Mouse (Mus musculus) right cerebral cortex, postnatal 4 days (tissue): ENCODE data around the gene Zfp541.

Experiments used
- DNase-seq: peaks from one replicate; pipeline ENCODE4 v3.0.0-alpha.2; 2022

Zfp541 gene

GRCm38 (mm10) chr7:16061219-16062098, at the start of gene Zfp541:
Gene Zfp541 (plus strand): TSS chr7:16061814.
- peak; percentile 38 for DNase-seq

- DNase-seq: peak; percentile 21
Observed at GRCm38 (mm10) chr7:16012576-16013263, 48.9 kb upstream of the Zfp541 start.

DNA sequence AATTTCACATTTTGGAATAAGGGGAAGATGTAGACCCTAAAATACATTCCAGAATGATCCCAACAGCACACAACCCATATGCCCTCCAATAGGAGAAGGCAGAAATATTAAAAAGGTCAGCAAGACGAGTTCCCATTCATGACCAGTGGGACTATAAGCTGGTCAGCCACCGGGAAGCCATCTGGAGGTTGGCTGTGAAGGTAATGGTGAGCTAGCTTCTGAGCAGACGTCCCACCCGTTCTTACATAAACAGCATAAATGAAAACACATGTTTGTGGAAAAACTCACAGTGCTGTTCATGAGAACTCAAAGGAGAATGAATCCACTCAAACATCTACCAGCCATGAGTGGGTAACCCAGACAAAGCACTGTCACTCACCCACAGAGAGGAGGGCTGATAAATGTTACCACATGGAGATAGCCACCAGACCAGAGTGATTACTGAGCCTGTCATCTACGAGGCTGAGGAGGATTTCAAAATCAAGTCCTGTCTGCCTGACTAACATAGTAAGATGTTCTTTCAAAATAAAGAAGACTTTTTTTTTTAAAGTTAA, 47.8 kb upstream of the Zfp541 start:
- no peak for DNase-seq

- DNase-seq: no peak
Observed at GRCm38 (mm10) chr7:16014521-16015175, 47.0 kb upstream of the Zfp541 start.

DNA sequence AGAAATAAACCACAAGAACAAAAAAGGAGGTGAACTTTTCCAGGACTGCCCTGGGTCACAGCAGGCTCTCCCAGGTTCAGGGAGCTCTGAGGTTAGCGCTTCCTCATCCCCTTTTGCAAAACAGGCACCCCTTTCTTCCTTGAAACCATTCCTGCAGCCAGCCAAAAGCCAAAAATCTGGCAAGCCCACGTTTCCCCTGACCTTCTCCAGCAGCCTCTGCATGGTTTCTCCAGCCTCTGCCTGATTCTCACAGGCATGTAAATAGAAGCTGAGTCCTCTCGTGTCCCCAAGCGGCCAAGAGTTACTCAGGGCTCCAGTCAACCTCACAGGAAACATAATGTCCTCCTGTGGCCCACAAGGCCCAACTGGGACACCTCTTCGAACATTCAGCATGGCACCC, 46.2 kb upstream of the Zfp541 start:
- DNase-seq: no peak

DNA sequence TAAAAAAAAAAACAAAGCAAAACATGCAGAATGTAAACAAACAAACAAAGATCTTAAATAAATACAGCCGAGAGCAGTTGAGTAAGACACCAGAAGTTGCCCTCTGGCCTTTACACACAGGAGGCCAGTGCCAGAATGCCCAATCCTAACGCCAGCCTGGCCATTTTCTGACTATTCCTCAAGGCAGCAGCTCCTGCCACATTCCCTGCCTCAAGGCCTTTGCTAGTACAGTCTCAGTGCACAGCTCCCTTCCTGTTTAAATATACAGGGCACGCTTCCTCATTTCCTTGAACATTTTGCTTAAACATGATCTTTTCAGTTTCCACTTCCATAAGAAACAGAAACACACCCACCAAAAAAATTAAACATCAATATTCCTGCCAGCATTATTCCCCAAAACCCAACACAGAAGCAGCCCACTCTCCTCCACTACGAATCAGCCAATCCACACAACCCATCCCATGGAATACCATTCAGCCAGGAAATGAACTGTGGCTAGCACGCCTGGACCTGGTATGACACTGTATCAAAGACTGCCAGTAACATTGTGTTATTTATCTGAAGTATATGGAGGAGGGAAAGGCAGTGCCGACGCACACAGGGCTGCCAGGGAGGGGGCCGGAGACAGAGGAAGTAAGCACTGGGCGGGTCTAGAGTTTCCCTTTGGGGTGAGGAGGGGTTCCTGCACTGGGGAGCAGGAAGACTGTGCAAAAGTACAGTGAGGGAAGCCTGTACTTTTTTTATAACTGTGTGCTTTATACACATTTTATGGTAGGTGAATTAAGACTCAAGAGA, 43.4 kb upstream of the Zfp541 start:
- no peak for DNase-seq

DNA sequence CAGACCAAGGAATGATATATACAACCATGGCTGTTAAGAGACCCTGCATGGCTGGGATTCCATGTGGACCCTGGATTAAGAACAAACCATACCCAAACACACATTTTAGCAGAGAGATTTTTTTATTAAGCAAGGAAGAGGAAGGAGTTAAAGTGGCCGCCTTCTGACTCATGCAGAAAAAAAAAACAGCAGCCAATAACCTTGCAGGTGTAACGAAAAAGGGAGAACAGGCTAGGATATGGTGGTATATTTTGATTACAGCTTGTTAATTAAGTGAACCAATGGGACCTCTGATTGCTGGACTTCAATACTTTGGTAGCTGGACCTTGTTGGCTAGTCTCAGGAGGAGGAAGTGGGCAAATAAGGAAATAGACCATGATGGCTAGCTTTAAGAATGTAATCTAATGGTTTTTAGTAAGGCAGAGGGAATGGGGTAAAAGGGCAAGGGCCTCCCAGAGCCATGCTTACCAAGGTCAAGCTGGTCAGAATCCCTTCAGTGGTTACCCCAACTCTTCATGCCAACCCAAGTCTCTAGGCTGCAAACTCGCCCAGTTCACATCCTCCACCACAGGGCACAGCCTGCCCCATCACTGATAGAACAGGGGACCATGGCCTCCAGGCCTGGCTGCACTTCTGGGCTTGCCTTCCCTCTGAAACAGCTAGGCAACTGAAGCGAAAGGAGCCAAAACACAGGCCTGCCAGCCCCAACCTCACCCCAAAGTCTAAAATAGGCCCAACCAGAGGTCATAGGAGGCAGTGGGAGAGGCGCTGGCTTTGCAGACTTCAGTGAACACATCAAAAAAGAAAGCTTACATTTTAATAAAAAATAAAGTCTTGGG, 42.1 kb upstream of the Zfp541 start:
- DNase-seq: no peak

DNA sequence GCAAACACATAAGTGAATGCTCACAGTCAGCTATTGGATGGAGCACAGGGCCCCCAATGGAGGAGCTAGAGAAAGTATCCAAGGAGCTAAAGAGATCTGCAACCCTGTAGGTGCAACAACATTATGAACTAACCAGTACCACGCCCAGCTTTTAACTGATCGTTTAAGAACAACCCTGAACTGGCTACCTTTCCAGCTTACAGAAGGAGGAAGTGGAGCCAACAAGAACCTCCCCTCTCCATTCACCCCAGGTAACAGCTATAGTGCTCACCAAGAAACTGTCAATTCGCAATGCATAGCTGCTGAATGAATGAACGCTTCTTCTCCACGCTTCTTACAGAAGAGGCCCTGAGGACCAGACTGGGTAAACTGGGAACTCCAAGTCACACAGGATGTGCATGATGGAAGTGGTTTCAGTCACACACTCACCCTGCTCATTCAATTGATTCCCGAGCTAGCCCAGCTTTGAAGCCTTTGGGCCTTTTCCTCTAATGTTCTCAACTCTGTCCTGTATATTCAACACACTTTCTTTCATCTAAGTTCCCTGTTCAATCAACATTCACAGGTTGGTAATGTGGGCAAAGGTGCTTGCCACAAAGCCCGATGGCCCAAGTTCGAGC, 36.9 kb upstream of the Zfp541 start:
- no peak for DNase-seq

- DNase-seq: no peak
Observed at GRCm38 (mm10) chr7:16028102-16028927, 33.3 kb upstream of the Zfp541 start.

- no peak for DNase-seq
Observed at GRCm38 (mm10) chr7:16031072-16031471, 30.5 kb upstream of the Zfp541 start.

- no peak for DNase-seq
Observed at GRCm38 (mm10) chr7:16033059-16033458, 28.6 kb upstream of the Zfp541 start.

DNA sequence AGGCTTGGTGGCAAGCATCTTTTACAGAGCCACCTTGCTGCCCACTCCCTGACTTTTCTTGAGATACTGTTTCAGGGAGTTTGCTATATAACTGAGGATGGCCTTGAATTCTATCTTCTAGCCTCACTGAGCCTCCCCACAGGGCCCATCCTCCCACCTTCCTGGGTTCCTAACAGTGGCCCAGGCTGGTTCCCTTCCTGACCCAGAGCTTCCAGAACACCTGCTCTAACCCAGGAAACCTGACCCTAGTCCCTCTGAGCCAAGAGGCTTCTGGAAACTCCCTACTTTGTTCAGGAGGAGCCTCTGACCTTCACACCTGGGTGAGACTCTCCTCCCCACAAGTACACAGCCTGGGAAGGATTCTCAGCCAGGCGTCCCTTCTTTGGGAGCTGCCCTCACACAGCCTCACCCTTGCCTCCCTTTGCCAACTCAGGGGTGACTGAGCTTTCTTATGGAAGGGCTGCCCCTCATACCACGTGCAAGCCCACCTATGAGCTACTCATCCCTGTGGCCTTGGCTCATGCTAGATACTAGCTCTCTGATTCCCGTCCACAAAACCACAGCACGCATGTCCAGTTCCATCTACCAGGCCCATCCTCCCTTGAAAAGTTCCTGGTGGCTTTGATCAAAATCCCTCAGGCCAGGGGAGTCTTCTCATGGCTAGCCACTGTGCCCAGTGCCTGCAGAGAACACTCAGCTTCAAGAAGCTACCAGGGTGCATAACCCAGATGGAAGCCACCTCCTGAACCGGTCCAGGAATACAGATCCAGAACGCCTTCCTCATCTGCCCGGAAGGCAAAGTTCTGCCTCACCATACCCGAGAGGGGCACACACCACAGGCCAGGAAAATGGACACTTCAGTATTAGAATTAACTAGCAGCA, 27.8 kb upstream of the Zfp541 start:
- no peak for DNase-seq

GRCm38 (mm10) chr7:16036972-16037371, 24.6 kb upstream of the Zfp541 start:
- DNase-seq: no peak

GRCm38 (mm10) chr7:16039363-16039762, 22.3 kb upstream of the Zfp541 start:
- DNase-seq: no peak

GRCm38 (mm10) chr7:16041208-16041607, 20.4 kb upstream of the Zfp541 start:
- no peak for DNase-seq

GRCm38 (mm10) chr7:16042850-16043775, 18.5 kb upstream of the Zfp541 start:
- DNase-seq: no peak

DNA sequence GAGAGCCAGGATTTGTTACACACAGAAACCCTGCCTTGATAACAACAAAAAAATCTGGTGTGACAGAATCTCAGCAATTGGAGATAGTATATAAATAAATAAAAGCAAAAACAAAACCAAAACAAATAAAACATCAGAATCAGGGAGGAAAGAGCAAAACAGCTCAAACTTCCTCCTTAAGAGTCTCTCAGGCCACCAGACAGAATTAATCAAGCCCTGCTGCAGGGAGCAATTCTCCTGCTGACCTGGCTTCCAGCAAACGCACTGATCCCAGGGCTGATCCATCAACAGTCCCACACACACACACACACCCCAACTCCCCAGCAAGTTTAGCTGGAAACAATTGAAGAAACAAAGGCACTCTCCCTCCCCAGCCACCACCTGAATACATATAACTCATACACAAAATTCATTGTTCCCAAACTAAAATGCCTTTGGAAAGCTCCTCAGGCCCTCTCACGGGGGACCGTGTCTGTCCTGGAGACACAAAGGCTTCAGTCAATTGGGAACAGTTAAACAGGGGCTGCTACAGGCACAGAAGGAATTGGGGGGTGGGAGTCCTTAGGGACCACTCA, 17.7 kb upstream of the Zfp541 start:
- DNase-seq: no peak

DNA sequence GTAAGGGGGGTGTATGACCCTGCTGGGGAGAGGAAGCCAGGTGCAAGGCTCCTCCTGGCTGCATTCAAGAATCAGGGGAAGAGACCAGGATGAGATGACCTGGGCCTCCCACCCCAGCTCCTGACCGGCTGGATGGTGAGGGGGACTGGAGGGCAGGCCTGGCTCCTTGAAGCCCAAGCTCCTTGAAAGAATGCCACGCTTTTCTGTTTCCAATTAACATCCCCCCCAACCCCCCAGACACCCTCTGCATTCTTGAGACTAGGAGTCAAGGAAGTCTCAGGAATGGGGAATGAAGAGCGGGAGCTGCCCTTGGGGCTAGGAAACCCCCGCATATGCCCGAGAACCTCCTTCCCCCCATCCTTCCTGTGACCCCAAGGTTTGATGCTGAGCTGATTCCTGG, 17.1 kb upstream of the Zfp541 start:
- no peak for DNase-seq
